Mouse (Mus musculus): ENCODE data around the gene 4930518I15Rik. TPM values are rescaled to one million over a fixed set of nuclear protein-coding genes. Genes with fewer than 3 reads are reported as not detected.

4930518I15Rik gene
- polyA plus RNA-seq, 1 experiment from 2014 or later: 9.2 TPM

- H3K27me3 ChIP-seq: no peaks in the 10 kb centered on the region
- no peak overlapping the region for H3K27ac ChIP-seq
- H3K4me2 ChIP-seq: no peak overlapping the region
- peaks cover 50% of the 10 kb centered on the region for H3K36me3 ChIP-seq
- no peak overlapping the region for H3K9ac ChIP-seq
- no peak overlapping the region for H3K4me3 ChIP-seq
- no peak for ATAC-seq (ENCODE audit: insufficient number of reproducible peaks, low FRiP score, low TSS enrichment, low read depth)
- 92% methylated on average over 8 of the region's 8 CpGs for WGBS
- H3K9me3 ChIP-seq: no peaks in the 10 kb centered on the region
- no peaks in the 10 kb centered on the region for H3K4me1 ChIP-seq
These were observed 16.5 kb upstream of the 4930518I15Rik start for GRCm38 (mm10) chr2:156874047-156874759.

GRCm38 (mm10) chr2:156873629-156874028 is 15.9 kb upstream of the 4930518I15Rik start:
- Histone ChIP-seq H3K9me3 (no peaks in the 10 kb centered on the region), H3K4me1 (no peaks in the 10 kb centered on the region), H3K9ac (no peak overlapping the region), H3K27ac (no peak overlapping the region), H3K4me3 (no peak overlapping the region), H3K4me2 (no peak overlapping the region), H3K36me3 (peaks cover 56% of the 10 kb centered on the region), H3K27me3 (no peaks in the 10 kb centered on the region)
- ATAC-seq (ENCODE audit: insufficient number of reproducible peaks, low FRiP score, low TSS enrichment, low read depth): no peak
- WGBS: 31% methylated on average over 5 of the region's 5 CpGs

- no peak overlapping the region for H3K4me2 ChIP-seq
- WGBS: 44% methylated on average over 6 of the region's 6 CpGs
- H3K4me1 ChIP-seq: no peaks in the 10 kb centered on the region
- ATAC-seq (ENCODE audit: insufficient number of reproducible peaks, low FRiP score, low TSS enrichment, low read depth): no peak
- H3K4me3 ChIP-seq: no peak overlapping the region
- no peak overlapping the region for H3K9ac ChIP-seq
- no peaks in the 10 kb centered on the region for H3K9me3 ChIP-seq
- peaks cover 84% of the 10 kb centered on the region for H3K36me3 ChIP-seq
- H3K27ac ChIP-seq: no peak overlapping the region
- H3K27me3 ChIP-seq: no peaks in the 10 kb centered on the region
These were observed 12.8 kb upstream of the 4930518I15Rik start for GRCm38 (mm10) chr2:156870519-156870918.

GRCm38 (mm10) chr2:156869554-156869953 is 11.8 kb upstream of the 4930518I15Rik start:
- WGBS: 88% methylated on average over 7 of the region's 7 CpGs

GRCm38 (mm10) chr2:156868994-156869393 is 11.2 kb upstream of the 4930518I15Rik start:
- no peaks in the 10 kb centered on the region for H3K9me3 ChIP-seq
- H3K36me3 ChIP-seq: peaks cover 73% of the 10 kb centered on the region
- peaks cover 9% of the 10 kb centered on the region for H3K4me1 ChIP-seq
- ATAC-seq (ENCODE audit: insufficient number of reproducible peaks, low FRiP score, low TSS enrichment, low read depth): no peak
- 79% methylated on average over 8 of the region's 8 CpGs for WGBS
- H3K9ac ChIP-seq: no peak overlapping the region
- no peaks in the 10 kb centered on the region for H3K27me3 ChIP-seq
- H3K4me2 ChIP-seq: no peak overlapping the region
- H3K4me3 ChIP-seq: no peak overlapping the region
- H3K27ac ChIP-seq: no peak overlapping the region

More at GRCm38 (mm10) chr2:156869554-156869953, 11.8 kb upstream of the 4930518I15Rik start:
- no peak overlapping the region for H3K4me2 ChIP-seq
- no peak overlapping the region for H3K4me3 ChIP-seq
- no peaks in the 10 kb centered on the region for H3K27me3 ChIP-seq
- no peaks in the 10 kb centered on the region for H3K9me3 ChIP-seq
- no peak overlapping the region for H3K9ac ChIP-seq
- H3K4me1 ChIP-seq: peaks cover 3% of the 10 kb centered on the region; the same call in 1 of the 2 replicates
- H3K36me3 ChIP-seq: peaks cover 79% of the 10 kb centered on the region
- no peak overlapping the region for H3K27ac ChIP-seq
- no peak for ATAC-seq (ENCODE audit: insufficient number of reproducible peaks, low FRiP score, low TSS enrichment, low read depth)

- no peak for ATAC-seq (ENCODE audit: insufficient number of reproducible peaks, low FRiP score, low TSS enrichment, low read depth)
- H3K4me3 ChIP-seq: peak overlapping the region; percentile 99
- H3K4me1 ChIP-seq: peaks cover 22% of the 10 kb centered on the region
- WGBS: 70% methylated on average over 3 of the region's 3 CpGs
- H3K27me3 ChIP-seq: no peaks in the 10 kb centered on the region
- H3K9me3 ChIP-seq: no peaks in the 10 kb centered on the region
- no peak overlapping the region for H3K27ac ChIP-seq
- H3K36me3 ChIP-seq: peaks cover 41% of the 10 kb centered on the region
- H3K4me2 ChIP-seq: peak overlapping the region; percentile 68
- H3K9ac ChIP-seq: no peak overlapping the region
These were observed 6.7 kb upstream of the 4930518I15Rik start for GRCm38 (mm10) chr2:156864481-156864880.

- WGBS: 1% methylated on average over 28 of the region's 28 CpGs
- Histone ChIP-seq H3K4me2 (peak overlapping the region; percentile 68), H3K9ac (peak overlapping the region; percentile 98), H3K27ac (peak overlapping the region; percentile 92), H3K27me3 (no peaks in the 10 kb centered on the region), H3K4me3 (peak overlapping the region; percentile 99), H3K36me3 (peaks cover 33% of the 10 kb centered on the region), H3K9me3 (no peaks in the 10 kb centered on the region), H3K4me1 (peaks cover 23% of the 10 kb centered on the region)
- ATAC-seq (ENCODE audit: insufficient number of reproducible peaks, low FRiP score, low TSS enrichment, low read depth): no peak
These were observed 5.9 kb upstream of the 4930518I15Rik start for GRCm38 (mm10) chr2:156863487-156864160.

GRCm38 (mm10) chr2:156862772-156863486 is 5.2 kb upstream of the 4930518I15Rik start, which contains the start of gene Rab5if:
TSS of gene Rab5if (plus strand) at chr2:156863128.
- H3K27me3 ChIP-seq: no peaks in the 10 kb centered on the region
- peak within 1 kb of the TSS; percentile 68 for H3K4me2 ChIP-seq
- no peaks in the 10 kb centered on the region for H3K9me3 ChIP-seq
- peaks cover 26% of the 10 kb centered on the region for H3K36me3 ChIP-seq
- under 1% methylated on average over 72 of the region's 98 CpGs for WGBS
- peak within 1 kb of the TSS; percentile 99 for H3K4me3 ChIP-seq
- ATAC-seq (ENCODE audit: insufficient number of reproducible peaks, low FRiP score, low TSS enrichment, low read depth): peak; percentile 93
- peak within 1 kb of the TSS; percentile 95 for H3K27ac ChIP-seq
- peaks cover 30% of the 10 kb centered on the region for H3K4me1 ChIP-seq
- peak within 1 kb of the TSS; percentile 98 for H3K9ac ChIP-seq

- Histone ChIP-seq H3K4me2 (peak overlapping the region; percentile 68), H3K36me3 (peaks cover 18% of the 10 kb centered on the region), H3K27me3 (no peaks in the 10 kb centered on the region), H3K27ac (peak overlapping the region; percentile 95), H3K9me3 (no peaks in the 10 kb centered on the region), H3K4me3 (peak overlapping the region; percentile 99), H3K4me1 (peaks cover 31% of the 10 kb centered on the region), H3K9ac (peak overlapping the region; percentile 81)
- ATAC-seq (ENCODE audit: insufficient number of reproducible peaks, low FRiP score, low TSS enrichment, low read depth): no peak
- under 1% methylated on average over 19 of the region's 19 CpGs for WGBS
These were observed 4.4 kb upstream of the 4930518I15Rik start for GRCm38 (mm10) chr2:156862041-156862717.

GRCm38 (mm10) chr2:156858671-156859070 is 925 bp upstream of the 4930518I15Rik start:
- no peaks in the 10 kb centered on the region for H3K9me3 ChIP-seq
- peak overlapping the region; percentile 43 for H3K27ac ChIP-seq
- H3K4me3 ChIP-seq: no peak overlapping the region
- no peak overlapping the region for H3K9ac ChIP-seq
- H3K36me3 ChIP-seq: peaks cover 12% of the 10 kb centered on the region
- H3K4me1 ChIP-seq: peaks cover 27% of the 10 kb centered on the region
- WGBS: 48% methylated on average over 7 of the region's 7 CpGs
- no peak for ATAC-seq (ENCODE audit: insufficient number of reproducible peaks, low FRiP score, low TSS enrichment, low read depth)
- no peaks in the 10 kb centered on the region for H3K27me3 ChIP-seq
- H3K4me2 ChIP-seq: no peak overlapping the region

GRCm38 (mm10) chr2:156857385-156857791 is 358 bp downstream of the 4930518I15Rik start:
- Histone ChIP-seq H3K27me3 (no peaks in the 10 kb centered on the region), H3K9me3 (no peaks in the 10 kb centered on the region), H3K27ac (no peak overlapping the region), H3K4me2 (no peak overlapping the region), H3K4me3 (no peak overlapping the region), H3K4me1 (peaks cover 27% of the 10 kb centered on the region), H3K36me3 (peaks cover 15% of the 10 kb centered on the region), H3K9ac (no peak overlapping the region)
- ATAC-seq (ENCODE audit: insufficient number of reproducible peaks, low FRiP score, low TSS enrichment, low read depth): no peak
- 58% methylated on average over 3 of the region's 3 CpGs for WGBS
